Mouse (Mus musculus) spleen, adult 12 weeks (tissue): ENCODE measurements around the gene Nfia.

Experiments used
- DNase-seq: peaks from one replicate; pipeline ENCODE4 v3.0.0; 2022; ENCODE audit warnings: low spot score

Nfia gene

GRCm38 (mm10) chr4:97948250-97948649 lies 175.7 kb downstream of the Nfia start:
- no peak for DNase-seq

GRCm38 (mm10) chr4:97950341-97951071 lies 178.0 kb downstream of the Nfia start:
- DNase-seq, result no peak

- no peak for DNase-seq
These were observed 181.4 kb downstream of the Nfia start for GRCm38 (mm10) chr4:97953886-97954285.

- DNase-seq, result no peak
These were observed 185.6 kb downstream of the Nfia start for GRCm38 (mm10) chr4:97958121-97958520.

GRCm38 (mm10) chr4:97962856-97963255 lies 190.3 kb downstream of the Nfia start:
- DNase-seq, result no peak

- DNase-seq, result no peak
These were observed 191.4 kb downstream of the Nfia start for GRCm38 (mm10) chr4:97963951-97964350.

- no peak for DNase-seq
These were observed 196.3 kb downstream of the Nfia start for GRCm38 (mm10) chr4:97968786-97969348.

GRCm38 (mm10) chr4:97973064-97973463 lies 200.5 kb downstream of the Nfia start:
- no peak for DNase-seq

- no peak for DNase-seq
These were observed 201.5 kb downstream of the Nfia start for GRCm38 (mm10) chr4:97974037-97974436.

- DNase-seq, result no peak
These were observed 204.4 kb downstream of the Nfia start for GRCm38 (mm10) chr4:97976891-97977290.

- no peak for DNase-seq
These were observed 211.8 kb downstream of the Nfia start for GRCm38 (mm10) chr4:97984361-97984760.

- DNase-seq, result no peak
These were observed 213.7 kb downstream of the Nfia start for GRCm38 (mm10) chr4:97986056-97986734.

GRCm38 (mm10) chr4:97986735-97987075 lies 214.2 kb downstream of the Nfia start:
- DNase-seq, result no peak

- DNase-seq, result no peak
These were observed 216.2 kb downstream of the Nfia start for GRCm38 (mm10) chr4:97988703-97989102.

GRCm38 (mm10) chr4:97990431-97990830 lies 217.9 kb downstream of the Nfia start:
- no peak for DNase-seq

GRCm38 (mm10) chr4:97991395-97991794 lies 218.9 kb downstream of the Nfia start:
- DNase-seq, result no peak

GRCm38 (mm10) chr4:97991880-97992279 lies 219.3 kb downstream of the Nfia start:
- DNase-seq, result no peak

- DNase-seq, result no peak
These were observed 223.6 kb downstream of the Nfia start for GRCm38 (mm10) chr4:97995911-97996712.

- DNase-seq, result no peak
These were observed 224.8 kb downstream of the Nfia start for GRCm38 (mm10) chr4:97997151-97997817.

- DNase-seq, result no peak
These were observed 229.7 kb downstream of the Nfia start for GRCm38 (mm10) chr4:98002206-98002605.

- no peak for DNase-seq
These were observed 231.0 kb downstream of the Nfia start for GRCm38 (mm10) chr4:98003323-98004107.
